ENCODE assay signal across 7 mouse cellular contexts in the genomic region with DNA sequence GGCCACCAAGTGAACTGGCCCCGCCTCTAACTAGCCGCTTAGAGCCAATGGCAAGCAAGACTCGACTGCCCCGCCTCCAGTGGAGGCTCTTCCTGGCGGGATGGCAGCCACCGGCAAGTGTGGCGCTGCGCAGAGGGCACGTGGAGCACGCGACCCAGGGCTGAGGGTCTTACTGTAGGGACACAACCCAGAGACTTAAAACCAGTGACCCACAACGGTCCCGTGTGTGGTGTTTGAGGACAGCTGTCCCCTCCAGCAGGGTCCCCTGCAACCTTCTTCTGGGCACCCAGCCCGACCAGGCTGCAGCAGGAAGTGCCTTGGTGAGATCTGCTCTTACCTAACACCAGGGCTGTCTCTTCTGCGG. TPM values are rescaled to one million over a fixed set of nuclear protein-coding genes. Genes with fewer than 3 reads are reported as not detected.
A peak's percentile ranks its signal among the peaks of the same experiment; 100 is the strongest.
DNase-seq lines count a peak whose midpoint lies in the region; ATAC-seq and TF ChIP-seq lines count a peak whose summit lies in the region.

No protein-coding gene starts in this region.

- peak; percentile 85 for ATAC-seq in common myeloid progenitor, adult 5-6 weeks (replicated peaks; ENCODE audit: low read depth, poor library complexity, severe bottlenecking)
- ATAC-seq in intestine, embryonic 14.5 days (replicated peaks; ENCODE audit: low FRiP score, low TSS enrichment, low read depth) = peak; percentile 90
- ATAC-seq in midbrain, embryonic 12.5 days (ENCODE audit: low FRiP score, low read depth) = peak; percentile 93

- peak; percentile 79 for TF ChIP-seq POLR2A in spleen, adult 2 months (IDR thresholded peaks at IDR 0.05; ENCODE audit: low read depth, low read length)

- DNase-seq in adrenal gland, adult (ENCODE audit: inconsistent age in 2 of 2, low spot score in 1 of 2) = peak; percentile 83 to 93
- peak; percentile 83 for DNase-seq in gastrocnemius, postnatal 14 days
- peak; percentile 79 for DNase-seq in intestine, embryonic 14.5 days (ENCODE audit: low spot score)
- peak; percentile 79 for DNase-seq in limb, embryonic 10.5 days (ENCODE audit: low spot score)
- peak; percentile 50 to 81 for DNase-seq in spleen, adult 2 months (ENCODE audit: low read depth in 1 of 2, low spot score in 2 of 2)

- H3K9me3 ChIP-seq in intestine, embryonic 14.5 days (ENCODE audit: control insufficient read depth, low read length) = no peaks in the 10 kb centered on the region
- no peaks in the 10 kb centered on the region for H3K9me3 ChIP-seq in limb, embryonic 10.5 days (replicated peaks)
- H3K9me3 ChIP-seq in midbrain, embryonic 12.5 days = no peaks in the 10 kb centered on the region

- intact Hi-C loops in gastrocnemius, postnatal 14 days (cut with DNase I; ENCODE audit: low total_unique reads) = loop anchor here (10.0 kb wide), 1 partner anchor 272 kb away; no protein-coding TSS in a partner anchor

- H3K4me1 ChIP-seq in intestine, embryonic 14.5 days (replicated peaks; ENCODE audit: control insufficient read depth, insufficient read depth, low read length) = 0 out of 2 replicates have a peak, but pooled peaks cover 3% of the 10 kb centered on the region
- peaks cover 16% of the 10 kb centered on the region for H3K4me1 ChIP-seq in limb, embryonic 10.5 days
- peaks cover 10% of the 10 kb centered on the region for H3K4me1 ChIP-seq in midbrain, embryonic 12.5 days
- H3K4me1 ChIP-seq in spleen, adult 2 months (ENCODE audit: control insufficient read depth, insufficient read depth, insufficient read length) = no peaks in the 10 kb centered on the region

- peak overlapping the region; percentile 38 for H3K4me3 ChIP-seq in intestine, embryonic 14.5 days (ENCODE audit: low read depth, low read length)
- peak overlapping the region; percentile 49 for H3K4me3 ChIP-seq in limb, embryonic 10.5 days
- peak overlapping the region; percentile 37 for H3K4me3 ChIP-seq in midbrain, embryonic 12.5 days
- peak overlapping the region; percentile 71 for H3K4me3 ChIP-seq in spleen, adult 2 months (ENCODE audit: extremely low read depth, insufficient read depth, insufficient read length)

- TF ChIP-seq CTCF in spleen, adult 2 months (IDR thresholded peaks at IDR 0.05; ENCODE audit: extremely low read depth, insufficient read depth, insufficient read length, insufficient replicate concordance) = no peak

- H3K36me3 ChIP-seq in intestine, embryonic 14.5 days (ENCODE audit: control insufficient read depth, insufficient read depth, low read length) = no peaks in the 10 kb centered on the region
- H3K36me3 ChIP-seq in limb, embryonic 10.5 days = no peaks in the 10 kb centered on the region
- no peaks in the 10 kb centered on the region for H3K36me3 ChIP-seq in midbrain, embryonic 12.5 days
- no peaks in the 10 kb centered on the region for H3K36me3 ChIP-seq in spleen, adult 2 months (ENCODE audit: control insufficient read depth, insufficient read depth, low read length)

- H3K4me2 ChIP-seq in intestine, embryonic 14.5 days (ENCODE audit: low read length) = peak overlapping the region; percentile 85
- peak overlapping the region; percentile 74 for H3K4me2 ChIP-seq in midbrain, embryonic 12.5 days (replicated peaks)

- H3K27me3 ChIP-seq in intestine, embryonic 14.5 days (replicated peaks; ENCODE audit: control insufficient read depth, insufficient read depth, low read length) = peaks cover 12% of the 10 kb centered on the region; the same call in 1 of the 2 replicates
- H3K27me3 ChIP-seq in limb, embryonic 10.5 days (ENCODE audit: low read depth, poor library complexity, severe bottlenecking) = peaks cover 55% of the 10 kb centered on the region
- H3K27me3 ChIP-seq in midbrain, embryonic 12.5 days = peaks cover 43% of the 10 kb centered on the region
- no peaks in the 10 kb centered on the region for H3K27me3 ChIP-seq in spleen, adult 2 months (ENCODE audit: control insufficient read depth, insufficient read depth, low read length)

- no peak overlapping the region; the same call in 1 of the 2 replicates for H3K9ac ChIP-seq in intestine, embryonic 14.5 days (ENCODE audit: low read length)
- H3K9ac ChIP-seq in midbrain, embryonic 12.5 days (replicated peaks) = peak overlapping the region; percentile 47; the same call in 1 of the 2 replicates

- 1% methylated on average over 15 of the region's 15 CpGs for WGBS in intestine, embryonic 14.5 days
- under 1% methylated on average over 15 of the region's 15 CpGs for WGBS in limb, embryonic 10.5 days
- WGBS in midbrain, embryonic 12.5 days = 3% methylated on average over 15 of the region's 15 CpGs
- WGBS in spleen, adult 2 months = 3% methylated on average over 15 of the region's 15 CpGs

- H3K27ac ChIP-seq in intestine, embryonic 14.5 days (ENCODE audit: low read depth) = no peak overlapping the region
- H3K27ac ChIP-seq in limb, embryonic 10.5 days = peak overlapping the region; percentile 50
- H3K27ac ChIP-seq in midbrain, embryonic 12.5 days (replicated peaks) = no peak overlapping the region
- H3K27ac ChIP-seq in spleen, adult 2 months (ENCODE audit: insufficient read depth, low read length) = peak overlapping the region; percentile 49

RNA-seq across cellular contexts. Expression of gene Osbpl5, which starts 0.2 kb away (rescaled TPM):
- 5.9 and 15.3 TPM in 2 replicates for total RNA-seq in common myeloid progenitor, adult 5-6 weeks (2017)
- 10 to 100 TPM; 27.8 to 29.4 TPM for total RNA-seq in gastrocnemius, postnatal 14 days (2021)
- polyA plus RNA-seq in intestine, embryonic 14.5 days (2014; fragmentation: Nextera tagmentation; extraction: Ambion mirVana) = 34.9 and 39.7 TPM in 2 replicates
- 12.3 and 19.9 TPM in 2 replicates for polyA plus RNA-seq in limb, embryonic 10.5 days (2016; fragmentation: Nextera tagmentation; extraction: Ambion mirVana)
- polyA plus RNA-seq in midbrain, embryonic 12.5 days (2016; fragmentation: Nextera tagmentation; extraction: Ambion mirVana) = 21.6 and 22.1 TPM in 2 replicates
- polyA plus RNA-seq in spleen, adult 2 months (2012; rRNA removed) = 31.2 and 37.6 TPM in 2 replicates

RNA-seq across cellular contexts. Expression of gene Mrgprg, which starts 9.8 kb away (rescaled TPM):
- total RNA-seq in common myeloid progenitor, adult 5-6 weeks (2017) = not detected in 2 replicates
- total RNA-seq in gastrocnemius, postnatal 14 days (2021) = not detected
- polyA plus RNA-seq in intestine, embryonic 14.5 days (2014; fragmentation: Nextera tagmentation; extraction: Ambion mirVana) = not detected in 2 replicates
- not detected in 2 replicates for polyA plus RNA-seq in limb, embryonic 10.5 days (2016; fragmentation: Nextera tagmentation; extraction: Ambion mirVana)
- polyA plus RNA-seq in midbrain, embryonic 12.5 days (2016; fragmentation: Nextera tagmentation; extraction: Ambion mirVana) = not detected in 2 replicates
- not detected in 2 replicates for polyA plus RNA-seq in spleen, adult 2 months (2012; rRNA removed)

RNA-seq across cellular contexts. Expression of gene Mrgpre, which starts 27.3 kb away (rescaled TPM):
- total RNA-seq in common myeloid progenitor, adult 5-6 weeks (2017) = 1.2 and 1.3 TPM in 2 replicates
- total RNA-seq in gastrocnemius, postnatal 14 days (2021) = 1 to 10 TPM; 1.0 to 1.1 TPM
- polyA plus RNA-seq in intestine, embryonic 14.5 days (2014; fragmentation: Nextera tagmentation; extraction: Ambion mirVana) = 2.3 and 2.4 TPM in 2 replicates
- 1.1 and 1.9 TPM in 2 replicates for polyA plus RNA-seq in limb, embryonic 10.5 days (2016; fragmentation: Nextera tagmentation; extraction: Ambion mirVana)
- polyA plus RNA-seq in midbrain, embryonic 12.5 days (2016; fragmentation: Nextera tagmentation; extraction: Ambion mirVana) = 2.2 and 3.0 TPM in 2 replicates
- 6.6 and 7.6 TPM in 2 replicates for polyA plus RNA-seq in spleen, adult 2 months (2012; rRNA removed)

Comparison
In these comparisons a context has a peak if more than half of its experiments do, and no peak if none do; other contexts are left out.
1. H3K27ac ChIP-seq: peak in limb, embryonic 10.5 days (single experiment) and spleen, adult 2 months (single experiment); none in intestine, embryonic 14.5 days (single experiment) and midbrain, embryonic 12.5 days (single experiment).
2. Peak in every context shown above with its lines, with median percentiles within 50 percentile points of each other: DNase-seq, ATAC-seq and H3K4me3 ChIP-seq.